Mouse (Mus musculus): ENCODE measurements around the gene Zcchc24.

Zcchc24 gene

DNA sequence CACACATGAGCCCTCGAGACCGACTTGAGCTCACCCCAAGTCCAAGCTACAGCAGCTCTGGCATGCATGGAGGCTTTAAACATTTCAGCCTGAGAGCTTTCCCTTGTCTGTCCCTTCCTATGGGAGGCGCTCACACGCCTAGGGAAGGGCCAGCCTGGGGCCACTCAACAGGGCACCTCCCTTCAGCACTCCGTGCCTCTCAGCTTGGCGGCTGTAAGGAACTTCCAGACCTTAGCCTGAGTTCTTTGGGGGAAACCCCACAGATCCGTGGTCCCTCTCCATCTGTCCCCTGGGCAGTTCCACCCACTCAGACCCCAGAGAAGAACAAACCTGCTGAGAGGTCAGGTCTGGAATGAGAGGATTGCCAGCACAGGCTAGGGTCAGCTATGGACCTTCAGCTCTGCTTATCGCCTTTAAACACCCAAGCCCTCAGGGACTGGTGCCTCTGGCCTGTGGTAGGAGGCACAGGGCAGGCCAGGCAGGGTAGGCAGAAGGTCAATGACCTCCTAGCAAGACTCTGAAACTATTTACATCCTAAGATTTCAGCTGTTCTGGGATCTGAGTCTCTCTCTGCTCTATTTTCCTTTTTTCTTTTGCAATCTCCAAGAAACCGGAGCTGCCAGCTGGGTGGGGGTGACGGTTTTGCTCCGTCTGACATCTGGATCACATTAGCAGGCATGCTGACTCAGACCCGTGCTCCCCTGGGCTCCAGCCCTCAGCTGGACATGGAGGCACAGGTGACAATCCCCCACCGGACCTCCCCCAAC is 19.5 kb downstream of the Zcchc24 start:
- Histone ChIP-seq H3K27me3 (ENCODE audit: insufficient read depth, low read length) (no peaks in the 10 kb centered on the region), H3K36me3 (ENCODE audit: insufficient read depth, low read length) (peaks cover 44% of the 10 kb centered on the region), H3K4me3 (replicated peaks; ENCODE audit: low read length) (no peak overlapping the region), H3K4me1 (replicated peaks; ENCODE audit: low read depth, low read length) (peaks cover 72% of the 10 kb centered on the region), H3K9me3 (ENCODE audit: low read length) (no peaks in the 10 kb centered on the region)
- no peak for TF ChIP-seq NANOG (IDR thresholded peaks at IDR 0.05; ENCODE audit: borderline replicate concordance, low read length)
- TF ChIP-seq POU5F1 (IDR thresholded peaks at IDR 0.05; ENCODE audit: borderline replicate concordance, low read length): no peak
- 0 out of 2 replicates have a peak, but pooled peaks have one; percentile 11 for TF ChIP-seq CTCF (conservative IDR thresholded peaks at IDR 0.05; ENCODE audit: low read length)

- TF ChIP-seq CTCF (conservative IDR thresholded peaks at IDR 0.05; ENCODE audit: low read length): no peak
- TF ChIP-seq NANOG (IDR thresholded peaks at IDR 0.05; ENCODE audit: borderline replicate concordance, low read length): no peak
- TF ChIP-seq POU5F1 (IDR thresholded peaks at IDR 0.05; ENCODE audit: borderline replicate concordance, low read length): no peak
- Histone ChIP-seq H3K4me3 (replicated peaks; ENCODE audit: low read length) (peak overlapping the region; percentile 41; the same call in 1 of the 2 replicates), H3K27me3 (ENCODE audit: insufficient read depth, low read length) (no peaks in the 10 kb centered on the region), H3K4me1 (replicated peaks; ENCODE audit: low read depth, low read length) (peaks cover 72% of the 10 kb centered on the region), H3K36me3 (ENCODE audit: insufficient read depth, low read length) (peaks cover 45% of the 10 kb centered on the region), H3K9me3 (ENCODE audit: low read length) (no peaks in the 10 kb centered on the region)
These were observed 20.7 kb downstream of the Zcchc24 start for GRCm38 (mm10) chr14:25747996-25748756.

- H3K36me3 ChIP-seq (ENCODE audit: insufficient read depth, low read length): peaks cover 44% of the 10 kb centered on the region
- H3K4me1 ChIP-seq (replicated peaks; ENCODE audit: low read depth, low read length): peaks cover 65% of the 10 kb centered on the region
- H3K27me3 ChIP-seq (ENCODE audit: insufficient read depth, low read length): no peaks in the 10 kb centered on the region
- TF ChIP-seq CTCF (conservative IDR thresholded peaks at IDR 0.05; ENCODE audit: low read length): no peak
- TF ChIP-seq POU5F1 (IDR thresholded peaks at IDR 0.05; ENCODE audit: borderline replicate concordance, low read length): no peak
- no peak for TF ChIP-seq NANOG (IDR thresholded peaks at IDR 0.05; ENCODE audit: borderline replicate concordance, low read length)
- H3K4me3 ChIP-seq (replicated peaks; ENCODE audit: low read length): peak overlapping the region; percentile 41
- no peaks in the 10 kb centered on the region for H3K9me3 ChIP-seq (ENCODE audit: low read length)
These were observed 21.6 kb downstream of the Zcchc24 start for GRCm38 (mm10) chr14:25746971-25747945.

DNA sequence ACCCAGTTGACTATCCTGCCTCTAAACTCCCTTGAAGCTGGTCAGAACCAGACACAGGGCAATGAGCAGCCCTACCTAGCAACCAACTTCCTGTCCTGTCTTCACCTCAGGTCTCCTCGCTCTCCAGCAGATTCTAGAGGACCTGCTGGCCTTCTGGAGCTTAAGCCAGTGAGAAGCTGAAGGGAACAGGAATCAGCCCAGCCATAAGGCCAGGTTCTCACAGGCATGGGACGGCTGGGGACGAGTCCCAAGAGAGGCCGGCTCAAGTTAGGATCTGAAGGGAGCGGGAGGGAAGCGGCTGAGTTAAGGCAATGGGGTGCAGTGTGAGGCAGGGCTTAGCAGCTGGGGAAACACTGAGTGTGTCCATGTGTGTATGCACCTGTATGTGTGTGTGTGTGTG is 22.5 kb downstream of the Zcchc24 start:
- Histone ChIP-seq H3K36me3 (ENCODE audit: insufficient read depth, low read length) (peaks cover 38% of the 10 kb centered on the region), H3K9me3 (ENCODE audit: low read length) (no peaks in the 10 kb centered on the region), H3K4me3 (replicated peaks; ENCODE audit: low read length) (no peak overlapping the region), H3K4me1 (replicated peaks; ENCODE audit: low read depth, low read length) (peaks cover 63% of the 10 kb centered on the region), H3K27me3 (ENCODE audit: insufficient read depth, low read length) (no peaks in the 10 kb centered on the region)
- TF ChIP-seq POU5F1 (IDR thresholded peaks at IDR 0.05; ENCODE audit: borderline replicate concordance, low read length) (no peak), NANOG (IDR thresholded peaks at IDR 0.05; ENCODE audit: borderline replicate concordance, low read length) (no peak), CTCF (conservative IDR thresholded peaks at IDR 0.05; ENCODE audit: low read length) (no peak)

GRCm38 (mm10) chr14:25745365-25746184 is 23.3 kb downstream of the Zcchc24 start:
- Histone ChIP-seq H3K9me3 (ENCODE audit: low read length) (no peaks in the 10 kb centered on the region), H3K27me3 (ENCODE audit: insufficient read depth, low read length) (no peaks in the 10 kb centered on the region), H3K36me3 (ENCODE audit: insufficient read depth, low read length) (peaks cover 38% of the 10 kb centered on the region), H3K4me1 (replicated peaks; ENCODE audit: low read depth, low read length) (peaks cover 55% of the 10 kb centered on the region), H3K4me3 (replicated peaks; ENCODE audit: low read length) (no peak overlapping the region)
- TF ChIP-seq NANOG (IDR thresholded peaks at IDR 0.05; ENCODE audit: borderline replicate concordance, low read length): no peak
- TF ChIP-seq POU5F1 (IDR thresholded peaks at IDR 0.05; ENCODE audit: borderline replicate concordance, low read length): no peak
- no peak for TF ChIP-seq CTCF (conservative IDR thresholded peaks at IDR 0.05; ENCODE audit: low read length)

GRCm38 (mm10) chr14:25742943-25743342 is 25.9 kb downstream of the Zcchc24 start:
- Histone ChIP-seq H3K4me1 (replicated peaks; ENCODE audit: low read depth, low read length) (peaks cover 47% of the 10 kb centered on the region), H3K4me3 (replicated peaks; ENCODE audit: low read length) (no peak overlapping the region), H3K9me3 (ENCODE audit: low read length) (no peaks in the 10 kb centered on the region), H3K36me3 (ENCODE audit: insufficient read depth, low read length) (peaks cover 40% of the 10 kb centered on the region), H3K27me3 (ENCODE audit: insufficient read depth, low read length) (0 out of 2 replicates have a peak, but pooled peaks cover 2% of the 10 kb centered on the region)
- TF ChIP-seq NANOG (IDR thresholded peaks at IDR 0.05; ENCODE audit: borderline replicate concordance, low read length) (no peak), CTCF (conservative IDR thresholded peaks at IDR 0.05; ENCODE audit: low read length) (no peak), POU5F1 (IDR thresholded peaks at IDR 0.05; ENCODE audit: borderline replicate concordance, low read length) (no peak)

DNA sequence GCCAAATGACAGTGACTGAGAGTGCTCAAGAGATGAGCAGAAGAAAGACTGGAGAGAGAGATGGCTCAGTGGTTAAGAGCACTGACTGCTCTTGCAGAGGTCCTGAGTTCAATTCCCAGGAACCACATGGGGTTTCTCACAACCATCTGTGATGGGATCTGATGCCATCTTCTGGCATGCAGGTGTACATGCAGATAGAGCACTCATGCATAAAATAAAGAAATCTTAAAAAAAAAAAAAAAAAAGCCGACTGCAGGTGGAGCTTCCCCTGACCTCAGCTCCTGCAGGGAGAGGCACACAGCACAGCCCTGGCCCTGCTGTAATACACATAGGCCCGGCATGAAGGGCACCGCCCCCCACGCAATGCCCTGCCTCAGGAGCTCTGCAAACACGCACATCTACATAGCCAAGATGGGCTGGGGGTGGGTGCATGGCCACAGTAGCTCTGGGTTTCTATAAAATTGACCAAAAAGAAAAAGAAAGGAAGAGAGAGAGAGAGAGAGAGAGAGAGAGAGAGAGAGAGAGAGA is 26.9 kb downstream of the Zcchc24 start:
- Histone ChIP-seq H3K4me1 (replicated peaks; ENCODE audit: low read depth, low read length) (peaks cover 37% of the 10 kb centered on the region), H3K9me3 (ENCODE audit: low read length) (no peaks in the 10 kb centered on the region), H3K27me3 (ENCODE audit: insufficient read depth, low read length) (0 out of 2 replicates have a peak, but pooled peaks cover 2% of the 10 kb centered on the region), H3K36me3 (ENCODE audit: insufficient read depth, low read length) (peaks cover 45% of the 10 kb centered on the region), H3K4me3 (replicated peaks; ENCODE audit: low read length) (no peak overlapping the region)
- TF ChIP-seq POU5F1 (IDR thresholded peaks at IDR 0.05; ENCODE audit: borderline replicate concordance, low read length) (no peak), NANOG (IDR thresholded peaks at IDR 0.05; ENCODE audit: borderline replicate concordance, low read length) (no peak), CTCF (conservative IDR thresholded peaks at IDR 0.05; ENCODE audit: low read length) (no peak)

Measured in E14TG2a.4 (cell line).